Mouse (Mus musculus): ENCODE measurements around the gene 1810037I17Rik.

DNA sequence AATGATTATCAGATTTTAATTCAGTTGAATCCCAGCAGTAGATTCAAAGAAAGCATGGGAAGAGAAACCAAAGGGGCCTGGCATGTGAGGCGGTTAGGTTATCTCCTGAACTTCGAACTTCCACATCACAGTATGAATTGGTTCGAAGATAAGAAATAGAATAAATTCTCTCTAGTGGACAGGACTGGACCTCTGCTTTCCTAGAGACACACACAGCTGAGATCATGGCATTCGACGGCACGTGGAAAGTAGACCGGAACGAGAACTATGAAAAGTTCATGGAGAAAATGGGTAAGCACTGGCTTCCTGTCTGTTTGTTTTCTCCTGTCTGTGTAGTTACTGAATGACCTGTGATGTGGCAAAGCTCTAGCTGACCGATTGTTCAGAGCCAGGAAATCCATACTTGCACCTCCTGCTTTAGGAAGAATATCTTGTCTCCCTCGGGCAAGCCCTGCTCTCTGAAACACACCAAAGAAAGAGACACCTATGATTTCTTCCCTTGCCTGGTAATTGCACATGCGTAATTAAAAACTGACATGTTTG lies 28.7 kb upstream of the 1810037I17Rik start:
- TF ChIP-seq POLR2A (IDR thresholded peaks at IDR 0.05; ENCODE audit: low read depth, low read length) = no peak
- TF ChIP-seq MYC (IDR thresholded peaks at IDR 0.05; ENCODE audit: low read depth, low read length) = no peak
- no peak for TF ChIP-seq CTCF (conservative IDR thresholded peaks at IDR 0.05 in 1 of 2, IDR thresholded peaks at IDR 0.05 in 1 of 2; ENCODE audit: low read depth in 2 of 2, low read length in 2 of 2)
- no peak for TF ChIP-seq POLR2AphosphoS2 (IDR thresholded peaks at IDR 0.05; ENCODE audit: low read depth, low read length)
- TF ChIP-seq MAX (IDR thresholded peaks at IDR 0.05; ENCODE audit: low read length) = no peak
- no peak for TF ChIP-seq JUN (IDR thresholded peaks at IDR 0.05; ENCODE audit: insufficient read depth, low read depth, low read length)
- TF ChIP-seq ZMIZ1 (IDR thresholded peaks at IDR 0.05; ENCODE audit: low read depth, low read length) = no peak
- no peak for TF ChIP-seq E2F4 (IDR thresholded peaks at IDR 0.05; ENCODE audit: insufficient replicate concordance, low read depth, low read length)
- no peak for TF ChIP-seq MAFK (IDR thresholded peaks at IDR 0.05; ENCODE audit: insufficient replicate concordance, low read length)
- TF ChIP-seq CHD1 (IDR thresholded peaks at IDR 0.05; ENCODE audit: low read depth, low read length) = no peak
- no peak for TF ChIP-seq EP300 (IDR thresholded peaks at IDR 0.05; ENCODE audit: low read length)
